Mouse (Mus musculus) ES-E14 (cell line): ENCODE measurements around the gene Pkd2.

ENCODE experiments used
- CHD2 ChIP-seq: IDR thresholded peaks from 2 replicates; pipeline ENCODE4 v1.6.1; 2014; ENCODE audit warnings: mild to moderate bottlenecking, low read depth, low read length, inconsistent platforms
- HCFC1 ChIP-seq: IDR thresholded peaks from 2 replicates; pipeline ENCODE4 v1.6.1; 2012; ENCODE audit warnings: low read length, inconsistent platforms, borderline replicate concordance; ENCODE audit not compliant: insufficient read depth
- MAFK ChIP-seq: IDR thresholded peaks from 2 replicates; pipeline ENCODE4 v1.6.1; 2014; ENCODE audit warnings: mild to moderate bottlenecking, low read depth, low read length, inconsistent platforms; ENCODE audit not compliant: insufficient read depth
- ZC3H11A ChIP-seq: IDR thresholded peaks from 2 replicates; pipeline ENCODE4 v1.6.1; 2012; ENCODE audit warnings: low read depth, mild to moderate bottlenecking, inconsistent platforms, low read length, borderline replicate concordance
- ZNF384 ChIP-seq: IDR thresholded peaks from 2 replicates; pipeline ENCODE4 v1.6.1; 2012; ENCODE audit warnings: low read depth, low read length, inconsistent platforms

DNA sequence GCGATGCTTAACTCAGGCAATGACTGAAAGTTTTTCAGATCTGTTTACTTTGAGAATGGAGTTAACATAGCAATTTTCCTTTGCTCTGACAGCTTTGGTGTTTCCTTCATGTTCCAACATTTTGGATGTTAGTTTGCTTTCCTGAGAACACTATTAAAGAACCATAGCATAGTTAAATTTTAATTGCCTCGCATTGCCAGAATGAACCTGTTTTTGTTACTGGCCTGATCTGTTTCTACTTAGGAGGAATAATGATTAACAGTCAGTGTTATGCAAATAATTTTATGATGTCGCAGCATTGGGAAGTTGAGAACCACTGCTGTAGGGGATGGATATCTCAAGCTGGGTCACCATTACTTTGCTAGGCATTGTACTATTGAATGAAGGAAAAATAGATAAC lies 52.0 kb downstream of the Pkd2 start:
- TF ChIP-seq HCFC1 (no peak), ZC3H11A (no peak), MAFK (no peak), ZNF384 (no peak), CHD2 (no peak)
